Mouse (Mus musculus): ENCODE data around the gene Hhat. TPM values are rescaled to one million over a fixed set of nuclear protein-coding genes. Genes with fewer than 3 reads are reported as not detected.
A peak's percentile ranks its signal among the peaks of the same experiment; 100 is the strongest.

Gene Hhat
- polyA plus RNA-seq, 1 experiment from 2014 or later = 3.8 TPM

DNA sequence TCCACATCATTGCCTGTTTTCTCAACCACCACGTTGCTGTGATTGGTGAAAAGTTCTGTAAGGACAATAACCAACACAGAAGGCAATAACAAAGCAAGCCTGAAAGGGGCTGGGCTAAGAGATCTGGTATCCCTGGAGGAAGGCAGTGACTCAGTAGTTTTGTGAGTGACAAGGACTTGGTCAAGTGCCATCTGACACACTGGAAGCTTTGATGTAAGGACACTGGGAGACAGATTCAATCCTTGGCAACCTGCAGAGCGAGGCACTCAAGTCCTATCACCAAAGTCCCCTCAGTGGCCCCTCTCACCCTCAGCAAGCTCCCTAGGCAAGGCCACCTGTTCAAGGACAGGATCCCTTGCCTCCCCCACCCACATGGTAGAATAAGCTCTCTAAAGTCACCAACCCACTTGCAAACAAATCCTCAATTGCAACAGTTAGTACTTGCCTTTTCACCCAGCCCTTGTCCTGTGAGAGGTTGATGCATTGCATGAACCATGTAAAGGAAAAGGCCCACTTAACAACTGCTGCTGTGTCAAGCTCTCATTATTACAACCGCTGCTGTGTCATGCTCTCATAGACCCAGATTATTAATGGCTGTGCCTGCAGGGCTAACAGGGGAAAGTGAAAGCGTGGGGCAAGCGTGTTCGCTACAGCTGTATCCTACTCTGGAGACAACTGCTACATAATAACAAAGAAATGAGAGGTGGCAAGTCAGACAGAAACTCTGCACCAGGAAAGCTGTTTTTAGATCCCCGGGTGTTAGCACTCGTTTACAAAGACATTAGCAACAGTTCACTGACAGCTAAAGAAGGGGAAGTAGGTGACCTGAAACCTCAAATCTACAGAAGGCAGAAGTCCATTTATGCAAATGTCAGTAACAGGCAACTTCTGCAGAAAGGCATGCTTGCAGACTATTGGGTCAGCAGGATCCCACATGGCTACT, 18.1 kb downstream of the Hhat start:
- WGBS = 32% methylated on average over 8 of the region's 8 CpGs
- H3K4me2 ChIP-seq = peak overlapping the region; percentile 43
- ATAC-seq (replicated peaks; ENCODE audit: low FRiP score) = 0 out of 2 replicates have a peak, but pooled peaks have one; percentile 39
- no peaks in the 10 kb centered on the region for H3K36me3 ChIP-seq (ENCODE audit: control insufficient read depth, insufficient read depth, low read length)
- no peak overlapping the region for H3K9ac ChIP-seq (ENCODE audit: low read depth, low read length)
- no peak overlapping the region for H3K4me3 ChIP-seq (ENCODE audit: low read depth, low read length)
- no peaks in the 10 kb centered on the region for H3K27me3 ChIP-seq (replicated peaks; ENCODE audit: control insufficient read depth, insufficient read depth, low read length)
- H3K27ac ChIP-seq (ENCODE audit: low read depth, low read length) = no peak overlapping the region
- no peak for DNase-seq (ENCODE audit: low spot score)
- H3K9me3 ChIP-seq (ENCODE audit: control insufficient read depth, low read length) = no peaks in the 10 kb centered on the region
- H3K4me1 ChIP-seq (replicated peaks; ENCODE audit: control insufficient read depth, insufficient read depth, low read length) = 0 out of 2 replicates have a peak, but pooled peaks cover 3% of the 10 kb centered on the region

DNA sequence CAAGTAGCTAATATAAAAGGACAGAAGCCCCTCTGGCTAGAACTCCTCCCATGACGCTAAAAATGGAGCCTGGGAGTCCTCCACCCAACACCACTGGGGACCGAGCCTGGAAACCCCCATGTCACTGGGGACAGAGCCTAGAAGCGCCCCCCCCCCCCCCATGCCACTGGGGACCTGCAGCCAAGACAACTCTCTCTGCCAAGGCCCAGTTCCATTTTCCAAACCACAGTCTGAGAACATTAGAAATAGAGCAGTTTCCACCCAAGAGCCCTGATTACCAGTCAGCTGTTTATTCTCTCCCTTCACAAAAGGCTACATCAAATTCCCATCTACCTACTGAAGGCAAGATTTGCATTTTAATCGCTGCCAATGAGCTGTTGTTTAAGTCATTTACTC, 21.0 kb downstream of the Hhat start:
- Histone ChIP-seq H3K36me3 (ENCODE audit: control insufficient read depth, insufficient read depth, low read length) (no peaks in the 10 kb centered on the region), H3K4me2 (no peak overlapping the region), H3K27me3 (replicated peaks; ENCODE audit: control insufficient read depth, insufficient read depth, low read length) (no peaks in the 10 kb centered on the region), H3K9me3 (ENCODE audit: control insufficient read depth, low read length) (no peaks in the 10 kb centered on the region), H3K9ac (ENCODE audit: low read depth, low read length) (no peak overlapping the region), H3K4me1 (replicated peaks; ENCODE audit: control insufficient read depth, insufficient read depth, low read length) (0 out of 2 replicates have a peak, but pooled peaks cover 3% of the 10 kb centered on the region), H3K4me3 (ENCODE audit: low read depth, low read length) (no peak overlapping the region), H3K27ac (ENCODE audit: low read depth, low read length) (no peak overlapping the region)
- ATAC-seq (replicated peaks; ENCODE audit: low FRiP score) (no peak), DNase-seq (ENCODE audit: low spot score) (no peak)
- WGBS = 57% methylated on average over 4 of the region's 4 CpGs

DNA sequence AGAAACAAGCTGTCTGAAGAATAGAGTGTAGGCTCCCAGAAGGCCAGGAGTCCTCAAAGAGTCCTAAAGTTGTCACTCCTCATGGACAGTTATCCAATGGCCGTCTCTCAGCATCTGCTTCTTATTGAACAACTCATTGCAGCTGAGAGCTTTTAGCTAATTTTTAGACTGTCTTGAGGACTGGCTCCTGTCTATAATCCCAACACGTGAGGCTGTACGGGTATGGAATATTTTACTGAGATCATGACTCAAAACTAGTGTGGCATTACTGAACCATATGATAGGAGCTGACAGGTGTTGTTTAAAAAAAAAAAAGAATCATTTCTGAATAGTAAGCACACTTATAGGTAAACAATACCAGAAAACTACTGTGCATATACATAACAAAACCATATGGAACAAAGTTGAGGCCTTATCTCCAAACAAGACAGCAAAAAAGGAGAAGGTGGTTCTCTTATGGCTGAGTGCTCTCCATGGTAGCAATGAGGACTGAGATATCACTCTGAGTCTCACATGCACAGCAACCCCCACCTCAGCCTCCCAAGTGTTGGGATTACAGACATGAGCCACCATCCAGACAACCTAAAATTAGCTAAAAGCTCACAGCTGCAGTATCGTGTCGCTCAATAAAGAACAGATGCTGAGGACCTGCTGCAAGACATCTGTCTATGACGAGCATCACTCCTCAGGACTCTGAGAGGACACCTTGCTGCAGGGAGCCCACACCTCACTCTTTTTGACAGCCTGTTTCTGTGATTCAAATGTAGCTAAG, 21.6 kb downstream of the Hhat start:
- no peak overlapping the region for H3K27ac ChIP-seq (ENCODE audit: low read depth, low read length)
- 83% methylated on average over 6 of the region's 6 CpGs for WGBS

DNA sequence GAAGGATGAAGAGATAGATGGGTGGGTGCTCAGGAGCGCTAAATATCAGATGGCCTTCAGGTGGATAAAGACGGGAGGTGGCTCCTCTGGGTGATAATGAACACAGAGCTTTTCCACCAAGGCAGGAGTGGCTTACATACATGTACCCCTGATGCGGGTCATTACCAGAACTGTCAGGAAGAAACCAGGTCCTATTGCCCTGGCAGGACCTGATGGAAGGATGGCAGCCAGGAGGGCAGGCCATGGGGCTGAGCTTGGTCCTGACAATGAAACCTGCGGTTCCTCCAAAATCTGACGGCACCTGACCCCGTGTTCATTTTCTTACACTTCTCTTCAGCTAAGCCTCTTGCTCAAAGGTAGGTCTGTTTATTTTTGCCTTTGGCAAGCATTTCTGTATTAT, 24.8 kb downstream of the Hhat start:
- WGBS = 58% methylated on average over 6 of the region's 6 CpGs
- H3K9ac ChIP-seq (ENCODE audit: low read depth, low read length) = no peak overlapping the region
- ATAC-seq (replicated peaks; ENCODE audit: low FRiP score) = 0 out of 2 replicates have a peak, but pooled peaks have one; percentile 3

More for the DNA sequence above, 21.6 kb downstream of the Hhat start:
- Histone ChIP-seq H3K4me2 (no peak overlapping the region), H3K36me3 (ENCODE audit: control insufficient read depth, insufficient read depth, low read length) (no peaks in the 10 kb centered on the region), H3K4me3 (ENCODE audit: low read depth, low read length) (no peak overlapping the region), H3K27me3 (replicated peaks; ENCODE audit: control insufficient read depth, insufficient read depth, low read length) (no peaks in the 10 kb centered on the region), H3K9me3 (ENCODE audit: control insufficient read depth, low read length) (no peaks in the 10 kb centered on the region), H3K4me1 (replicated peaks; ENCODE audit: control insufficient read depth, insufficient read depth, low read length) (0 out of 2 replicates have a peak, but pooled peaks cover 3% of the 10 kb centered on the region), H3K9ac (ENCODE audit: low read depth, low read length) (no peak overlapping the region)
- no peak for ATAC-seq (replicated peaks; ENCODE audit: low FRiP score)
- no peak for DNase-seq (ENCODE audit: low spot score)

DNA sequence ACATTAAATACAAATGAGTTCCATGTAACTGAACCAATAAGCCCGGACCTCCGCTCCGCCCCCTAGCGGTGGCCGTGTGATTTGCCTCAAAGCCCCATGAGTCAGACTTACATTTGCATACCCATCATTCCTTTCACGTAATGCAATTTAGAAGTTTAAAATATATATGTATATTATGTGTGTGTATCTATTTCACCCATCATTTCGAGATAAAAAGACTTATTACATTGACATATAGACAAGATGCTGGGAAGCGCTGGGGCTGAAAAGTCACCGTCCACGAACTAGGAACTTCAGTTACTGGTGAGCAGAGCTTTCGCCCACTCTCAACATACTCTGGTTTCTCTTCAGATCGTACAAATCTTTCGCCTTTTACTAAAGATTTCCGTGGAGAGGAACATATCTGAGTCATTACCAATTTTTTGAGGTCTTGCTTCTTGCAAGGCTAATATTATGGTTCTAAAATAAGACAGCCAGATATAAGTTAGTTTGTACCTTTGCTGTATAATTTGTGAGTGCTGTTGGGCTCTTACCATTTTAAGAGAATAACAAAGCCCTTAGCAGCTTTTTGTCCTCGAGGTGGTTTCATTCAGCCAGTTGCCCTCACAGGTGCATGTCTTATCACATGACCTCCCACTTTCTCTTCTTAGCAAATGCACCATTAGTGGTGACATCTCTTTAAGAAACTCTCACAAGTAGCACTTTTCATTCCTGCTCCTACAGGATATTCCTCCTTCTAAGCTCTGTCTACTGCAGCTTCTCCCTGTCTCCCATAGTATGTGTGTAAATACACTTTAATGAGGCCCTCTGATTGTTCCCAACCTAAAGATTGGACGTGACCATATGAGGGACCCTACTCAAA, 25.6 kb downstream of the Hhat start:
- Histone ChIP-seq H3K27me3 (replicated peaks; ENCODE audit: control insufficient read depth, insufficient read depth, low read length) (no peaks in the 10 kb centered on the region), H3K9ac (ENCODE audit: low read depth, low read length) (no peak overlapping the region), H3K4me3 (ENCODE audit: low read depth, low read length) (no peak overlapping the region), H3K4me2 (no peak overlapping the region), H3K9me3 (ENCODE audit: control insufficient read depth, low read length) (no peaks in the 10 kb centered on the region), H3K4me1 (replicated peaks; ENCODE audit: control insufficient read depth, insufficient read depth, low read length) (no peaks in the 10 kb centered on the region), H3K27ac (ENCODE audit: low read depth, low read length) (no peak overlapping the region), H3K36me3 (ENCODE audit: control insufficient read depth, insufficient read depth, low read length) (no peaks in the 10 kb centered on the region)
- ATAC-seq (replicated peaks; ENCODE audit: low FRiP score) = peak; percentile 85
- WGBS = 3% methylated on average over 16 of the region's 16 CpGs
- peak; percentile 75 for DNase-seq (ENCODE audit: low spot score)

More for the DNA sequence above, 24.8 kb downstream of the Hhat start:
- no peak overlapping the region for H3K4me2 ChIP-seq
- no peaks in the 10 kb centered on the region for H3K36me3 ChIP-seq (ENCODE audit: control insufficient read depth, insufficient read depth, low read length)
- H3K4me1 ChIP-seq (replicated peaks; ENCODE audit: control insufficient read depth, insufficient read depth, low read length) = no peaks in the 10 kb centered on the region
- no peaks in the 10 kb centered on the region for H3K9me3 ChIP-seq (ENCODE audit: control insufficient read depth, low read length)
- no peak overlapping the region for H3K27ac ChIP-seq (ENCODE audit: low read depth, low read length)
- H3K27me3 ChIP-seq (replicated peaks; ENCODE audit: control insufficient read depth, insufficient read depth, low read length) = no peaks in the 10 kb centered on the region
- DNase-seq (ENCODE audit: low spot score) = no peak
- no peak overlapping the region for H3K4me3 ChIP-seq (ENCODE audit: low read depth, low read length)

DNA sequence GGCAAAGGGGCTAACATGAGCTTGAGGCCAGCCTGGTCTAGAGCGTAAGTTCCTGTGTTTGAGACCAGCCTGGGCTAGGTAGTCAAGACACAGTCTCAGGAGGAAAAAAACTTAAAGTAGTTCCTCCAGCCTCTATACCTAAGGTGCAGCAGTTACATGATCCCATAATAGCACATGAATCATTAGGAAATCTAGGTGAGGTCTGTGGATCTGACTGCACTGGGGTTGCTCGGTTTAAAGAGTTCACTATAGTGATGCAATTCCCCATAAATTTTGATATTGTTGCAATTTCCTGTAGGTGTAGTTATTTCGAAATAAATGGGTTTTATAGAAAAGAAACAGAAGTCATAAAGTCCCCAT, 26.2 kb downstream of the Hhat start:
- no peak overlapping the region for H3K27ac ChIP-seq (ENCODE audit: low read depth, low read length)
- H3K4me3 ChIP-seq (ENCODE audit: low read depth, low read length) = no peak overlapping the region
- H3K4me1 ChIP-seq (replicated peaks; ENCODE audit: control insufficient read depth, insufficient read depth, low read length) = no peaks in the 10 kb centered on the region
- no peaks in the 10 kb centered on the region for H3K9me3 ChIP-seq (ENCODE audit: control insufficient read depth, low read length)
- WGBS = 59% methylated on average over 3 of the region's 3 CpGs
- H3K4me2 ChIP-seq = no peak overlapping the region
- ATAC-seq (replicated peaks; ENCODE audit: low FRiP score) (peak; percentile 19), DNase-seq (ENCODE audit: low spot score) (no peak)
- no peaks in the 10 kb centered on the region for H3K36me3 ChIP-seq (ENCODE audit: control insufficient read depth, insufficient read depth, low read length)
- H3K27me3 ChIP-seq (replicated peaks; ENCODE audit: control insufficient read depth, insufficient read depth, low read length) = no peaks in the 10 kb centered on the region
- H3K9ac ChIP-seq (ENCODE audit: low read depth, low read length) = no peak overlapping the region

- H3K4me1 ChIP-seq (replicated peaks; ENCODE audit: control insufficient read depth, insufficient read depth, low read length) = no peaks in the 10 kb centered on the region
- H3K9me3 ChIP-seq (ENCODE audit: control insufficient read depth, low read length) = no peaks in the 10 kb centered on the region
- H3K36me3 ChIP-seq (ENCODE audit: control insufficient read depth, insufficient read depth, low read length) = no peaks in the 10 kb centered on the region
- H3K4me2 ChIP-seq = no peak overlapping the region
- ATAC-seq (replicated peaks; ENCODE audit: low FRiP score) (no peak), DNase-seq (ENCODE audit: low spot score) (no peak)
- WGBS = 74% methylated on average over 7 of the region's 7 CpGs
- no peak overlapping the region for H3K9ac ChIP-seq (ENCODE audit: low read depth, low read length)
- no peak overlapping the region for H3K4me3 ChIP-seq (ENCODE audit: low read depth, low read length)
- H3K27ac ChIP-seq (ENCODE audit: low read depth, low read length) = no peak overlapping the region
- no peaks in the 10 kb centered on the region for H3K27me3 ChIP-seq (replicated peaks; ENCODE audit: control insufficient read depth, insufficient read depth, low read length)
These were observed 28.4 kb downstream of the Hhat start for GRCm38 (mm10) chr1:192742394-192743251.
